Mouse (Mus musculus): ENCODE results near the gene Madd.

Gene Madd

GRCm38 (mm10) chr2:91098156-91098555 is 85.5 kb downstream of the Madd start:
- in situ Hi-C loops (cut with MseI, MboI) = no loop called here

GRCm38 (mm10) chr2:91097015-91097414 is 86.6 kb downstream of the Madd start:
- in situ Hi-C loops (cut with MseI, MboI) = no loop called here

- in situ Hi-C loops (cut with MseI, MboI) = no loop called here
Observed at GRCm38 (mm10) chr2:91096524-91096923, 87.1 kb downstream of the Madd start.

- in situ Hi-C loops (cut with MseI, MboI) = no loop called here
Observed at GRCm38 (mm10) chr2:91090827-91091226, 92.8 kb downstream of the Madd start.

DNA sequence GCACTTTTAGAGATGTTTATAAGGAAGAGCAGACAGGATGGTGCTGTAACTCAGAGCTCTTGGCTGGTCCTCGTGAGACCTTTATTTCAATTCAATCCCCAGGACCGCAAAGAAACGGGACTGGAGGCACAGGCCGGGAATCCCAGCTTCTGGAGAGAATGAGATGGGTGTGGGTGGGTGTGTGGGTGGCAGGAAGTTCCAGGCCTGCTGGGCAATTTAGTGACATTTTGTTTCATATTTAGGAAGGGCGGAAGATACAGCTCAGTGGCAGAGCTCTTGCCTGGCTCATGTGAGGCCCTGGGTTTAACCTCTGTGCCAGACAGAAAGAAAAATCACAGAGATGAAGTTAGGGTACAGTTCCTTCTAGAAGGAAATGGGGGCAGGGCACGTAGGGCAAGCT is 93.4 kb downstream of the Madd start:
- in situ Hi-C loops (cut with MseI, MboI) = no loop called here

- in situ Hi-C loops (cut with MseI, MboI) = no loop called here
Observed at GRCm38 (mm10) chr2:91088987-91089386, 94.7 kb downstream of the Madd start.

DNA sequence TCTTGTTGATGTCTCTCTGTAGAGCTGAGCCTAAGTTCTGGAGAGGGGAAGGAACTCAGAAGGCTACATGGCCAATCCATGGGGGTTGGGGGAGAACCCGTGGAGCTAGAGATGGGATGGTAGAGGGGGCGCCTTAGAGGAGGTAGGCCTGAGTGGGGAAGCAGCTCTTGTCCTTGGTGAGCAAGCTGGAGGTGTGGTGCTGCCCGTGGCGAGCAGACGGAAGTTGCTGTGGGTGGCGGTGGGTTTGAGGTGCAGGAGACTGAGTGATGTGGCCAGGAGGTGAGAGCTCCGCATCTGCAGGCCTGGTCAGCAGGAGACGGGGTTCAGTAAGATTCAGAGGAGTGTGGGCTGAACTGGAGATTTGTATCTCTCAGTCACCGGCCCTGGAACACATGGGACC is 96.2 kb downstream of the Madd start:
- in situ Hi-C loops (cut with MseI, MboI) = no loop called here

Data from mouse trophoblast stem cell (cell line).